Mouse (Mus musculus): ENCODE measurements around the gene Cpsf2.
A peak's percentile ranks its signal among the peaks of the same experiment; 100 is the strongest.

The Cpsf2 gene

DNA sequence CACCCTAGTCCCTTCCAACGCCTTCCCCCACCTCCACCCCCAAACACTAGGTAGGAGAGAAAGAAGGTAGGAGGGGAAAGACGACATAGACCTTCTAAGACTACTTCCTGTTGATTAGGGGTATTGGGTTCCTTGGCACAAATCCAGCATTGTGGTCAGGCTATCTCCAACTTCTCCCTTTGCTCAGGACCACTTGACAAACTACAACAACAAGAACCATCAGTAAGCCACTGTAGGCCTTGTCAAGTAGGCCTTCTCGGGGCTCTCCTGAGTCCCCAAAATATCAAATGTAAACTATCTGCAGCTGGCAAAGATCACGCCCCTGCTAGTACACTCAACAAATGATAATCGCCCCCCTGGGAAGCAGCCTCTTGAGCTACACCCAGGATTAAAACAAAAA lies 4.5 kb downstream of the Cpsf2 start:
- DNase-seq (ENCODE audit: low spot score): no peak

DNA sequence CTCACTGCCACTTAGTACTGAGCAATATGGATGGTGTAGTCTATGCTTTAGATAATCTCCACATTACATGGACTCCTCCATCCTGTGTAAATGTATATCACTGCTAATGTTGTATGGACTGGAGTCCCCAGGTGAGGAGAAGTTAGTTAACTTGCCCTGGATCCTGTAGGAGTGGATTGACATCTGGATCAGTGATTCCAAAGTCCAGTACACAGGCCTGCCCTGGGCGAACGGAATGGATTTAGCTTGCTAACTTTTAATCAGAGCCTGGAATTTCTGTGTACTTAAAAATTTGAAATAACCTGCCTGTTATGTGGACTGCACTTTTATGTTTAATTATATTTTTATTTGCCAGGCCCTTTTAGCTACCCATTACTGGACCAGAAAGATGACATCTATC lies 5.8 kb downstream of the Cpsf2 start:
- no peak for DNase-seq (ENCODE audit: low spot score)

DNA sequence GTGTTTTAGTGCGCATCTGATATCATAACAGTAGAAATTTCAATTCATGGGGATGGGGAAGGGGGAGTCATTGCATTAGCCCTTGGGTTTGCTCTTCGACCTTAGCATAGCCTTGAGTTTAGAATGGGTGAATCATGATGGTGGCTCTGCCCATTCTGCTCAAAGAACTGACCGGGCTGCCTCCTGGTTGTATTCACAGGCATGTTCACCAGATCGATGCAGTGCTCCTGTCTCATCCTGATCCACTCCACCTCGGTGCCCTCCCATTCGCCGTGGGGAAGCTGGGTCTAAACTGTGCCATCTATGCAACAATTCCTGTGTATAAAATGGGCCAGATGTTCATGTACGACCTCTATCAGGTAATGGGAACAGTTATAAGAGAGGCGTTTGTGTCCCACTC lies 7.2 kb downstream of the Cpsf2 start:
- no peak for DNase-seq (ENCODE audit: low spot score)

DNA sequence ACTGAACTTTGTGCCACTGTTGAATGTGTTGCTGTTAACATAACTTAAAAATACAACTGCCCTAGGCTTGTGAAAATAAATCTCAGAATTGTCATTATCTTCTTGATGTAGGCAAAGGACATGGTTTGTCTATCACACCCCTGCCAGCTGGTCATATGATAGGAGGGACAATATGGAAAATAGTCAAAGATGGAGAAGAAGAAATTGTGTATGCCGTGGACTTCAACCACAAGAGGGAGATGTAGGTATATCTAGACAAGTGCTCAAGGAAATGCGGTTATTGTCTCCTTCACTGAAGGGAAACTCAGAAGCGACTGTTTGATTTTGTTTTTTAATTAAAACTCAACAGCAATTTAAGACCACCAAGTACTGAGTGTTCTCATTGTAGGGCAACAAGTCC lies 9.3 kb downstream of the Cpsf2 start:
- peak; percentile 62 for DNase-seq (ENCODE audit: low spot score)

DNA sequence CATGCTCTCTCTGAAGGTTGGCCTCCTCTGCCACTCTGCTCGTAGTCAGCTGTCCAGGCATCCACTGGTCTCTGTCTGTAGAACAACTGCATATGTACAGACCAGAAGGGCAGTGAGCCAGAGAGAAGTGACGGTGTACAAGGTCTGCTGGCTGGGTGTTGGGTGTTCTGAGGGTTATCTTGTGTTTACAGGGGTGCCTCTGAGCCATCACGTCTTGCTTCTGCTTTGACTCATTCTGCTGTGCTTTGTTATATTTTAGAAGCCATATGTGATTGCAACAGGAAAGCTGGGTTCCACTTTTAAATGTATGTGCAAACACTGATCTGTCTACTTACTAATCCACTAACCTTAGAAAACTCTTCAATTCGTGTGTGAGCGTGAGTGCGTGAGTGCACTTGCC lies 11.9 kb downstream of the Cpsf2 start:
- no peak for DNase-seq (ENCODE audit: low spot score)

DNA sequence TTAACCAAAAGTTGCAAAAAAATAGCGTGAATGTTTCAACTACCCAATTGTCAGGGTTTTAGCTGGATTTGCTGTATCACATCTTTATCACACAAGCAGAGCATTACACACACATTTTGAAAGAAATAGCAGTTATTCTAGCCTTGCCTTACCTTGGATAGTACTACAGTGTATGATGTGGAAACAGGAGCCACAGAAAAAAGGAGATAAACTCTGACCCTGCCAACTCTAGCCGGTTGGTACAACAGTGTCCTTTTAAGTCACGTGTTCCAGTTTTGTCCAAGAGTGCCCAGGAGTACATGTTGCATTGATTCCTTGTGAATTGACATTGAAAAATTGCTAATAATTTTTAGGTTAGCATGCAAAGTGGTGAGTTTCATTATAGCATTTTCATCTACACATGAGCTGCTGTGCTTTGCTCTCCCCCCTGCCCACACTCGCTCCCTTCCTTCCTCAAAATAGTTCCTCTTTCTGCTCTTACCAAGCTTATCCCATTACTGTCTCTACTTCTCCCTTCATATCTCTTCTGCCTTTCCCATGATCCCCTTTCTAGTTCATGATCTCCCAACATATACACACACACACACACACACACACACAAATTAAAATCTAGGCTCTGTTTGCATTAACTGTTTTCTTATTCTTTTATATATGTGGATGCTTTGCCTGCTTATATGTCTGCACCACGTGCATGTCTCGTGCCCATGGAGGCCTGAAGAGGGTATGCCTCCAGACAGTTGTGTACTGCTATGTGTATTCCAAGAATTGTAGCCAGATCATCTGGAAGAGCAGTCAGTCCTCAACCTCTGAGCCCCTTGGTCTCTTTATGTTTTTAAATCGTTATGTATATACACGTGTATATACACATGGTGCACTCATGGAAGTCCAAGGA lies 19.0 kb downstream of the Cpsf2 start:
- no peak for DNase-seq (ENCODE audit: low spot score)

DNA sequence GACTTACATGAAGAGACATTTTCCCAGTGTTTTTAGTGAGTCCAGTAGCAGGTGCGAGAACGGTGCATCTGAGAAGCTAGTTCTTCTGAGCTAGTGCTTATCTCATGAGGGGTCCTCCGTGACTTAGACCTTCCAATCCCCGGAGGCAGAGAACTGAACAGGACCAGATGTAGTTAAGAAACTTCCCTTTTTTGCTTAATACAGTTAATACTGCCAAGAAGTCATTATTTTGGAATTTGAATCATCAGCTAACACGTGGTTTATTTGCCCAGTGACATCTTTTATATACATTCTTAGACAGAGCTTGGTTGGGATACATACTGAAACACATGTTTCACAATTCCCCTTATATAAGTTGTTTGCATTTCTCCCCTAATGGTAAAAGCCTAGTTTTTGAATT lies 23.1 kb downstream of the Cpsf2 start:
- DNase-seq (ENCODE audit: low spot score): no peak

DNA sequence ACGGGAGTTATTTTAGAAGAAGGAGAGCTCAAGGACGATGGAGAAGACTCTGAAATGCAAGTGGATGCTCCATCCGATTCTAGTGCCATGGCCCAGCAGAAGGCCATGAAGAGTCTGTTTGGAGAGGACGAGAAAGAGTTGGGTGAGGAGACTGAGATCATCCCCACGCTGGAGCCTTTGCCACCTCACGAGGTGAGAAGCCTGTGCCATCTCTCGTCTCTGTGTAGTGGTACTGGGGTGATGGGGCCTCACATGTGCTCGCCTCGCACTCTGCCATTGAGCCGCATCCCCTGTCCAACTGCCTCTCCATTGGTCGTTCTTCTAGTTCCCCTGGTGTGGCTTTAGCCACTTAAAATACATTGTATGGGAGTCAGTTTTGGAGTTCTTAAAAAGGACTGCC lies 25.0 kb downstream of the Cpsf2 start:
- DNase-seq (ENCODE audit: low spot score): no peak

DNA sequence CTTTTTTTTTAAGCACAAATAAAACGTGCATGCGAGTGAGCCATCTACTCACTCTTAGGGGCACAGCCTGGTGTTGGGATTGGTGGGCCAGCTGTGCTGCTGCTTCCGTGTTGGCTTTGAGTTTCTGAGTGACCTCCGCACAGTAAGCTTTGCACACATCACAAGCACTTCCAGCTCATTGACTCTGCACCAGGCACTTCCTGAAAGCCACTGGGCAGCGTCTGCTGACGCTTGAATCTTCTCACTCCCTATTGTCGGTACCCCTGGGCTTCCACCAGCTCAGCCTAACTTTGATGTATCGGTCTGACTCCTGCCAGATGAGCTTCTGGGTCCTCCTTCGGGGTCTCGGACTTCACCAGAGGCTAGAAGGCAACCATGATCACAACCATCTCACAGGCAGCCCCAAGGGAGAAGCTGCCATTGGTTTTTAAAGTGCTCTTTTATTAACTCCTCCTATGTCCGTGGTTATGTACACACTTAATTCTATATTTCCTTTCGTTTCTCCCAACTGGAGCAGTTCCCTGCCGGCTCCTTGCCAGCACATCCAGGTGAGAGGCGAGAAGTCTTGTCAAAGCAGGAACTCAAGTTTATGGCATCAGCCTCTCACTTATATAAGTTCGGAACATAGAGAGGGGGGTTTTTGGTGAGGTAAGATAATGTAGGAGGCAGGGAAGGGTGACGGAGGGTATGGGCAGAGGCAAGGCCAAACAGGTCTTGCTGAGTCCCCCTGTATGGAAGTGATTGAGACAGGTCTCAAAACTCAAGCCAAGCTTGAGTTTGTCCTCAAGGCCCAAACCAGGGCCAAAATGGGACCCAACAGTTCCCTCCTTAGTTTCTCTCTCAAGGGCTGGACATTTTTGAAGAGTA lies 32.6 kb downstream of the Cpsf2 start:
- no peak for DNase-seq (ENCODE audit: low spot score)

DNA sequence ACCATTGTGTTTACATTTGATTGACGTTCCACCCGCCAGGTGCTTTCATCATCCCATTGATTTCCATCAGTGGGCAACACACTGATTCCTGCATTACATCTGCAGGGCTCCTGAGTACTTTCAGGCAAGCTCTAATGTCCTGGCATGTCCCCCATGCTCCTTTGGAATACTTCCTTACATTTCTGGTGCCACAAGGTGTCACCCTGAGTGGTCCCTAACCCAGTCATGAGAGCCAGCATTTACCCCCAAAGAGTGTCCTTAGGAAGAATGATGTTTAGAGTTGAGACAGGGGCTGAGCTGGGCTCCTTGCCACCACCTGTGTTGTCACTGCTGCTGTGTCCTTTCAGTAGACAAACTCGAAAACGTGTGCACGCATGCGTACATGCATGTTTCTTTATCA lies 33.8 kb downstream of the Cpsf2 start:
- no peak for DNase-seq (ENCODE audit: low spot score)

DNA sequence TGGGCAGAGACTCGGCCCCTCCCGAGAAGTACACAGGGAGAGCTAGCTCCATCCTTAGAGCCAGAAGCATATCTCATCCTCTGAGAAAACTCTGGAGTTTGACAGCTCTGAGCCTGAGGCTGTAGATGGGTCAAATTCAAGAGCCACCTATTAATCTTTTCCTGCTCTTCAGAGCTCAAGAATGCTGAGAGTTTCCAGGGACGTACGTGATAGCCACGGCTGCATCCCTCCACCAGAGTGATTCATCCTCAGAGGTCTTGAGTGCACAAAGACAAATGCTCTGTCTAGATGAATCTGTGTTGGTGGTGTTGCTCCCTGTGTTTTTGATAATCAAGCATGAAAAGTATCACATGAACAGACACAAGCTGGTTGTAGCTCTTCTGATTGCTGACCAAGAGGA lies 38.6 kb downstream of the Cpsf2 start:
- peak; percentile 7 for DNase-seq (ENCODE audit: low spot score)

DNA sequence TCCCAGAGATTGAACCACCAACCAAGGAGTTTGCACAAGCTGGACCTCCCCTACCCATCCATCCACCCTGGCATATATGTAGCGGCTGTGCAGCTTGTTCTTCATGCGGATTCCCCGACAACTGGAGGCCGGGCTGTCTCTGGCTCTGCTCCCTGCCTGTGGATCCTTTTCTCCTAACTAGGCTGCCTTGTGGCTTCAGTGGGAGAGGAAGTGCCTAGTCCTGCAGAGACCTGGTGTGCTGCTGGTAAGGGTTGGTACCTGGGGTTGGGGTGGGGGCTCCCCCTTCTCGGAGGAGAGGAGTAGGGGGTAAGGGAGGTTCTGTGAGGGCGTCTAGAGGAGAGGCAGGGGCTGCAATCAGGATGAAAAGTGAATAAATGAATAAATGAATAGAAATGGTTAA lies 39.3 kb downstream of the Cpsf2 start:
- no peak for DNase-seq (ENCODE audit: low spot score)

DNA sequence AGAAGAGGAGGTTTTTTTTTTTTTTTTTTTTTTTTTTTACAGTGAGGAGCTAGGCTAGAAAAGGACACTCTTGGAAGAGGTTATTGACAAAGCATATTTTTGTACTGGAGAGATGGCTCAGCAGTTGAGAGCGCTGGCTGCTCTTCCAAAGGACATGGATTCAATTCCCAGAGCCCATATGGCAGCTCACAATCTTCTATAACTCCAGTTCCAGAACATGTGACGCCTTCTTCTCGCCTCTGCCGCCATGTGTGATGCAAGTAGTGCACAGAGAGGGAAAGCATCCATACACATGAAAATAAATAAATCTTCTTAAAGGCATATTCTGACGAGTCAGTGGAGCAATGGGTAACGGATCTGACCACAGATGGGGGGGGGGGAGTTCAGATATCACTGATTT lies 46.1 kb downstream of the Cpsf2 start:
- no peak for DNase-seq (ENCODE audit: low spot score)

DNA sequence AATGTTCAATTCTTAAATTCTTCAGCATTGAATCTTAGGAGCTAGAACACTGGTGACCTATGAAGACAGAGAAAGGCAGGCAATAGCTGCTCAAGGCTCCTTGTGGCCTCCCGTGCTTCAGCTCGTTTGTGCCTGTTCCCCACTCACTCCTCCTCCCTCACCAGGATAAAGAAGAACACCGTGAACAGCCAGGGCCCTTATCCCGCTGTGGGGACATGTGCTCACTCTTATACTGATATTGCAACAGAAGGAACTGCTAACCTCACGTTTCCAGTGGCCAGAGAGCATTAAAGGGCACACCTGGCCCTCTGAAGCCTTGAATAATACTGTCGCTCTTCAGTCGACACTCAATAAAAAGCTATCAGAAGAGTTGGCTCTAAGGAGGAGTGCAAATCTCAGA lies 53.4 kb downstream of the Cpsf2 start:
- no peak for DNase-seq (ENCODE audit: low spot score)

DNA sequence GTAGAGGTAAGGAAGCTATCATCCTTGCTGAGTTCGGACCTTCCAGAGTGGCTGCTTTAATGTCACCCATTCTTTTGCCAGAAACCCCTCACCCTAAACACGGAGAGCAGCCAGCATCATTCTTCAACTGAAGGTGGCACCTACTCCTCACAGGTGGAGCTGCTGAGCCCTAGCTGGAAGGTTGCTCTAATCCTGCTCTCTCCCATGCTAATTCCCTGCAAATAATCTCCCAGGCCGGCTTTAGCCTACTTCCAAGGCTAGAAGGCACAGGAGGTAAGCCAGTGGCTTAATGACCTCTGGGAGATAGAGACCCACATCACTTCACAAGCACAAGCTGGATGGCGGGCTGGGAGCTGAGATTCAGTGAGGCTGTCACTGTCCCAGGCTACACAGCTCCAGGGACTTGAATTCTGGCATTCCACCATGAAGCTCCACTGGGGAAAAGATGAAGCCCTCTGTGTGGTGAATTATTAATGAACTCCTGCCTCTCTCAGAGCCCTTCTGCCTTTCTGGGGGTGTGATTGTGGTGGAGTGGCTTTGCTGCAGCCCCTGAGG lies 54.2 kb downstream of the Cpsf2 start:
- DNase-seq (ENCODE audit: low spot score): peak; percentile 44

DNA sequence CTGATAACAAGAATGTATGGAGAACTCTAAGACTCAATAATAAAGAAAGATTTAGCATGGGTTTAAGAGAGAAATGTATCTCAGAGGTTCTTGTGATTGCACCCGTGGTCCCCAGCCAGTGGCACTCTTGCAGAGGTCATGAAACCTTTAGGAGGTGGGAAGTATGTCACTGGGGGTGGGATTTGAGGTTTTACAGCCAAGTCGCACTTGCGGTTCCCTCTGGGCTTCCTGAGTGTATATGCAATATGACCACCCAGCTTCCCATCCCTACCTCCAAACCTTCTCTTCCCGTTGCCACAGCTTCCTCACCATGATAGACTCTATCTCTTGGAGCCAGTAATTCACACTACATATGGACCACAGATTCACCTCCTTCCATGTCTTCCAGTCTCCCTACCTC lies 59.1 kb downstream of the Cpsf2 start:
- DNase-seq (ENCODE audit: low spot score): no peak

DNA sequence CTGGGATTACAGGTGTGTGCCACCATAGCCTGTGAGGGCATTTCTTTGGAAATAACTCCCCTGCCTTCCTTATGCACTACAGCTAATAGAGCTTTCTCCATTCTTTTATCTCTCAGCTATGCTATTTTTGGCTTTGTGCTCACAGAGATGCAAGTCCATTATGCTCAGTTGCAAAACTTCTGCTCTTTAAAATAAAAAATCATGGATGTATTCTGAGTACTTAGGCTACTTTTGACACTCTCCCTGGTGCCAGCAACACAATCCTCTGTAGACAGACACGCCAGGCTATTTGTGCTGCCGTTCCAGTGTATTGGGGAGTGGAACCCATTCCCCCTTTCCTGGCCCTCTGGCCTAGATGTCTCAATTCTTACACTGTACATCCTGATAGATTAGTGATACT lies 64.1 kb downstream of the Cpsf2 start:
- no peak for DNase-seq (ENCODE audit: low spot score)

DNA sequence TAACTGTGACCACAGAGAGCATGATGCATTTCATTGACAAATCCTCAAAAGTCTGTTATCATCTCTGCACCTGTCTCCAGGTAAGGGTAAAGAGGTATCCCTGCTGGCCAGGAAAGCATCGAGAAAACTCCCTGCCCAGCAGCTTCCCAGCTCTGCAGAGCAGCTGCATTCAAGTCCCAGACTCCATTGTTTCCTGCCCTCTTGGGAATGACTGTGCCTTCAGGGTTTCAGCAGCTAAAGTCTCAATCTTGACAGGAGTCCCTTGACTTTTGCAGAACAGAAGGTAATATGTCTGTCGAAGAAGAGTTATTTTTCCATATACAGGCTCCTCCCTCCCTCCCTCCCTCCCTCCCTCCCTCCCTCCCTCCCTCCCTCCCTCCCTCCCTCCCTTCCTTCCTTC lies 65.9 kb downstream of the Cpsf2 start:
- no peak for DNase-seq (ENCODE audit: low spot score)

DNA sequence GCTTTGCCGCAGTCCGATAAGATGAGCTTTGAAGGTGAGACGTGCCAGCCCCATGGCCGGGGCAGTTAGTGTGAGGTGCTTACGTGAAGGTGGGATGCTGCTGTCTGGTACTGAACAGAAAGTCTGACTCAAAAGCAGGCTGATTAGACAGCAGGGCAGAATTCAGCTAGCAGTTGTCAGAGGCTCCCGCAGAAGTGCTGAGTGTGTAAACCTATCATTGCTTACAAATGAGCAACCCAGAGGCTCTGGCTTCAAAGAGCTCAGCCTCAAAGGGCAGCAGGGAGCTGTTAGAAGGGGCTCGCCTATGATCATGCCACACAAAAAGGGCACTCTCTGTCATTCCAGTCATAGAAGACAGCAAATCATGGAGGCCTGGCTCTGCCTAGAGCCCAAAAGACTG lies 66.5 kb downstream of the Cpsf2 start:
- no peak for DNase-seq (ENCODE audit: low spot score)

DNA sequence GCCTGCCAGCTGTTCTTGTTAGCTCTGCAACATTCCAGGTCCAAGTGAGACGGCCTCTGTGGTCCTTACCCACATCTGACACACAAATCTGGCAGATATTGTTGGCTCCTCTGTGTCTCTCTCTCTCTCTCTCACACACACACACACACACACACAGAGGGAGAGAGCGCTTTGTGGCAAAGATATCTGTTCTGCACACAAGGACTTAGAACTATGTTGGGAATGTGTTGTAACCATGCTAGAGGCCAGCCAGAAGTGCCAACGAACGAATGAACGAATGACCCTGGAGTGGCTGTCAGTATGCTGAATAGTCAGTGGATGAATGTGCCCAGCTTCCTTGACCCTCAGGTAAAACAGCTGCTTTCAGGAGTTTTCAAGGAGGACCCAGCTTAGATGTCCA lies 68.1 kb downstream of the Cpsf2 start:
- DNase-seq (ENCODE audit: low spot score): no peak

DNA sequence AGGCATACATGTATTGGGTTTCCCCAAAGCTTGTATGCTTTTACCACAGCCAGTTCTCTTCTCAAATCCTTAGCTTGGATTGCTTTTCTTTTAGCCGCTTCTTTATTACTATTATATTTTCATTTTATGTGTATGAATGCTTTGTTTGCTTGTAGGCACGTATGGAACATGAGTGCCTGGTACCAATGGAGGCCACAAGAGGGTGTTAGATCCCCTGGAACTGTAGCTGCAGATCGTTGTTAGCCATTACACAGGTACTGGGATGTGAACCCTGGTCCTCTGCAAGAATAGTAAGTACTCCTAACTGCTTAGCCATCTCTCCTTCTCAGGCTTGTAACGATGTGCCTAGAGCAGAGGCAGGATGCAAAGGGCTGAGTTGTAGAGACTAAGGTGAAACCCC lies 78.4 kb downstream of the Cpsf2 start:
- DNase-seq (ENCODE audit: low spot score): no peak

DNA sequence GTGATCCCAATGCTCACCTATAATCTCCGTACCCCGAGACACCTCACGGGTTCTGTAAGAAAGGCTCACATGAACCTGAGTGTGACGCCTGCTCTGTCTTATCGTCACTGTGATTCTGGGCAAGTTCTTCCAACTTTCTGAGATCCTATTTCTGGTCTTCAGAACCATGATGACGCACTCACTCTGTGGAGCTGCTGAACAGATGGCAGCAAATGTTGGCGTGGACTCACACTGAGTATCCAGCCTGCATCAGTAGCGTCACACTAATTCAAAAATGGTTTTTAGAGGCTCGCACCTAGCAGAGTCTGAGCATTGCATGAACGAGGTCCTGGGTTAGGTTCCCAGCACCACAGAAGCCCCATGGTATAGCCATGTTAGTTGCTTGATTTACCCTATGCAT lies 80.0 kb downstream of the Cpsf2 start:
- no peak for DNase-seq (ENCODE audit: low spot score)

Measured in retina, embryonic 14.5 days (tissue).